Mouse (Mus musculus) cerebellum, adult 11 months (tissue): Measurements from ENCODE around the gene Zfp773.
"Not testable (repeated sequence)": the region's sequence is repeated elsewhere in the genome, so short reads cannot be mapped to it uniquely, and the experiment has no call there.

ENCODE experiments used
- DNase-seq: peaks from one replicate; pipeline ENCODE4 v3.0.0; 2022

Gene Zfp773

GRCm38 (mm10) chr7:7136379-7136866, at the start of gene Zfp773:
Gene Zfp773 (minus strand): TSS chr7:7136755.
- DNase-seq, result peak; percentile 51

GRCm38 (mm10) chr7:7185897-7186296, 49.3 kb upstream of the Zfp773 start:
- DNase-seq, result no peak

- peak; percentile 55 for DNase-seq
Observed at GRCm38 (mm10) chr7:7171227-7172147, 34.9 kb upstream of the Zfp773 start, which contains the start of gene Zfp418. Gene Zfp418 (plus strand): TSS chr7:7171330.

- no peak for DNase-seq
Observed at GRCm38 (mm10) chr7:7145991-7146608, 9.5 kb upstream of the Zfp773 start.

- DNase-seq, result no peak
Observed at GRCm38 (mm10) chr7:7144215-7144614, 7.7 kb upstream of the Zfp773 start.

GRCm38 (mm10) chr7:7132751-7133150, 3.8 kb downstream of the Zfp773 start:
- DNase-seq, result no peak

GRCm38 (mm10) chr7:7130491-7131124, 5.9 kb downstream of the Zfp773 start:
- DNase-seq, result not testable (repeated sequence)

- no peak for DNase-seq
Observed at GRCm38 (mm10) chr7:7121602-7121980, 15.0 kb downstream of the Zfp773 start.

- DNase-seq, result peak; percentile 81
Observed at GRCm38 (mm10) chr7:7120921-7121601, 15.5 kb downstream of the Zfp773 start, which contains the start of gene Zfp954. Gene Zfp954 (minus strand): TSS chr7:7121488.

GRCm38 (mm10) chr7:7118441-7118840, 18.1 kb downstream of the Zfp773 start:
- DNase-seq, result no peak

- DNase-seq, result no peak
Observed at GRCm38 (mm10) chr7:7108501-7108900, 28.1 kb downstream of the Zfp773 start.
